Mouse (Mus musculus) forebrain, embryonic 13.5 days (tissue): ENCODE data around the gene Pcdh7. TPM values are rescaled to one million over a fixed set of nuclear protein-coding genes. Genes with fewer than 3 reads are reported as not detected.

Experiments used
- ATAC-seq: fragments of 200-750 bp; cut with Nextera tagmentation; 2 replicates; pipeline ENCODE4 v1.8.0; 2017
- H3K27ac ChIP-seq: fragments of 300-500 bp; sonication (generic); 2 replicates; pipeline ENCODE4 v1.5.1; 2015; ENCODE audit warnings: inconsistent platforms, mild to moderate bottlenecking, moderate library complexity
- H3K27me3 ChIP-seq: fragments of 300-500 bp; sonication (generic); 2 replicates; pipeline ENCODE4 v1.6.1; 2015; ENCODE audit warnings: mild to moderate bottlenecking, inconsistent platforms
- H3K36me3 ChIP-seq: fragments of 300-500 bp; sonication (generic); 2 replicates; pipeline ENCODE4 v1.6.1; 2015; ENCODE audit warnings: mild to moderate bottlenecking, inconsistent platforms; ENCODE audit not compliant: poor library complexity, severe bottlenecking
- H3K4me1 ChIP-seq: fragments of 300-500 bp; sonication (generic); 2 replicates; pipeline ENCODE4 v1.6.1; 2015; ENCODE audit warnings: inconsistent platforms
- H3K4me2 ChIP-seq: fragments of 300-500 bp; sonication (generic); 2 replicates; pipeline ENCODE4 v1.6.1; 2015; ENCODE audit warnings: inconsistent platforms, mild to moderate bottlenecking, moderate library complexity
- H3K4me3 ChIP-seq: fragments of 300-500 bp; sonication (generic); 2 replicates; pipeline ENCODE4 v1.5.1; 2015; ENCODE audit warnings: mild to moderate bottlenecking, inconsistent platforms
- H3K9ac ChIP-seq: fragments of 300-500 bp; sonication (generic); 2 replicates; pipeline ENCODE4 v1.6.1; 2015; ENCODE audit warnings: mild to moderate bottlenecking, inconsistent platforms
- H3K9me3 ChIP-seq: fragments of 300-500 bp; sonication (generic); replicated peaks from 2 replicates; pipeline ENCODE4 v1.6.1; 2016; ENCODE audit warnings: inconsistent platforms
- WGBS: fragments of 180-500 bp; shearing (Covaris S2); methylation state at CpG from one replicate; pipeline ENCODE4 v1.1.7; 2015; 5-methylcytosine and 5-hydroxymethylcytosine counted together
- polyA plus RNA-seq: library from polyadenylated mRNA; unstranded; fragments of >200 nt; fragmentation: Nextera tagmentation; extraction: Ambion mirVana; gene quantifications from 2 replicates; pipeline ENCODE4 v1.2.1, GENCODE M21; 2015

Pcdh7 gene
- polyA plus RNA-seq, 1 experiment from 2014 or later = 7.2 TPM

DNA sequence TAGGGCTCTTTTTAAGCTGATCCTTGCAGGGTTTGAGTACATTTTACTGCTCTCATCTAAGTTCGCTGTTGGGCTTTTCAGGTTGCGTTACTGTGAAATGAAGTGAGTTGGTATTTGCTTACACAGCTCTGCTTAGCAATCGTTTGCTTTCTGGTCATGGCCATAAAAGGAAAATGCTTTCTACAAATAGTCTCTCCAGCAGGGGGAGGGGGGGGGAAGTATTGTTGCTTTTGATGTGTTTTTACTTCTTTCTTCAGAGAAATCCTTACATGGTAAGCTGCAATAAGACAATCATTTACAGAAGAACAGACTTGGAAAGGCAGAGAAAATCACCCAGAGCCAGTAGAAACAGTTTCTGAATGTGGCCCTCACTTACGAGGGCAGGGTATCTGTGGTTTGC is 150.9 kb downstream of the Pcdh7 start:
- Histone ChIP-seq H3K4me3 (no peak overlapping the region), H3K4me2 (no peak overlapping the region), H3K27me3 (no peaks in the 10 kb centered on the region), H3K9me3 (no peaks in the 10 kb centered on the region), H3K4me1 (no peaks in the 10 kb centered on the region), H3K27ac (no peak overlapping the region), H3K9ac (no peak overlapping the region), H3K36me3 (no peaks in the 10 kb centered on the region)
- ATAC-seq = no peak
- 50% methylated on average over 4 of the region's 4 CpGs for WGBS

DNA sequence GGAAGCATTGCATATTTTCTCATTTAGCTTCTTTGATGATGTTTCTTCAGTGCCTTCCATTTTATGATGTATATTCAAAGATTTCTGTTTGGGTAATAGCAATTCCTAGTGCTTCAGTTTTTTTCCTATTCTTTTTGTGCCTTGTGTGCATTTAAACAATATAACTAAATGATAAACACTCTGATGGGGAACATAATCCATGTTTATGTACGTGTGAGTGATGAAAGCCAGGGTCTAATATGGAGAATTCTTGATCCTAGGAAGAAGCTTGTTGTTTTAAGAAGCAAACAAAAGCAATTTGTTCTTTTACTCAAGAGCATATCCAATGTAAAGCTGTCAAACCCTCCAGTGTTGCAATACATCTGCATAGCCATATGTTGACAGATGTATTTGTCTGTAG is 153.0 kb downstream of the Pcdh7 start:
- WGBS = 78% methylated on average over 1 of the region's 1 CpGs

DNA sequence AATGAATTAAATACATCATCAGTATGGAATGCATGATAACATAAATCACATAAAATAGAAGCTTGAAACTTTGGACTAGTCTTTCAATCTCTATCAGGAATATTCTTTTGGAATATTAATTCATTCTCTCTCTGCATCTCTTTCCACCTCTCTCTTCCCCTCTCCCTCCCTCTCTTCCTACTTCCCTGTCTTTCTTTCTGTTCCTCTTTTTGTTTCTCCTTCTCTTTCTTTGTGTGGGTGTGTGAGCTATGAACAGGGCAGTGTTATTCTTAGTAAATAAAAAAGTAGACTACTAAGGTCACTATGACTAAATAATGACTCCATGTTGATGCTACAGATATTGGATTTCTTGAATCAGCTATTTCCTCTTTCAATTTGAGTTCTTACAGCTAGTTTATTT is 167.2 kb downstream of the Pcdh7 start:
- Histone ChIP-seq H3K9me3 (no peaks in the 10 kb centered on the region), H3K27me3 (no peaks in the 10 kb centered on the region), H3K4me3 (no peak overlapping the region), H3K27ac (no peak overlapping the region), H3K9ac (no peak overlapping the region), H3K4me1 (no peaks in the 10 kb centered on the region), H3K36me3 (no peaks in the 10 kb centered on the region), H3K4me2 (no peak overlapping the region)
- no peak for ATAC-seq

More for the DNA sequence above, 153.0 kb downstream of the Pcdh7 start:
- H3K9me3 ChIP-seq = no peaks in the 10 kb centered on the region
- no peak overlapping the region for H3K4me3 ChIP-seq
- no peak for ATAC-seq
- H3K9ac ChIP-seq = no peak overlapping the region
- H3K4me2 ChIP-seq = no peak overlapping the region
- no peaks in the 10 kb centered on the region for H3K27me3 ChIP-seq
- no peaks in the 10 kb centered on the region for H3K36me3 ChIP-seq
- H3K27ac ChIP-seq = no peak overlapping the region
- H3K4me1 ChIP-seq = no peaks in the 10 kb centered on the region

DNA sequence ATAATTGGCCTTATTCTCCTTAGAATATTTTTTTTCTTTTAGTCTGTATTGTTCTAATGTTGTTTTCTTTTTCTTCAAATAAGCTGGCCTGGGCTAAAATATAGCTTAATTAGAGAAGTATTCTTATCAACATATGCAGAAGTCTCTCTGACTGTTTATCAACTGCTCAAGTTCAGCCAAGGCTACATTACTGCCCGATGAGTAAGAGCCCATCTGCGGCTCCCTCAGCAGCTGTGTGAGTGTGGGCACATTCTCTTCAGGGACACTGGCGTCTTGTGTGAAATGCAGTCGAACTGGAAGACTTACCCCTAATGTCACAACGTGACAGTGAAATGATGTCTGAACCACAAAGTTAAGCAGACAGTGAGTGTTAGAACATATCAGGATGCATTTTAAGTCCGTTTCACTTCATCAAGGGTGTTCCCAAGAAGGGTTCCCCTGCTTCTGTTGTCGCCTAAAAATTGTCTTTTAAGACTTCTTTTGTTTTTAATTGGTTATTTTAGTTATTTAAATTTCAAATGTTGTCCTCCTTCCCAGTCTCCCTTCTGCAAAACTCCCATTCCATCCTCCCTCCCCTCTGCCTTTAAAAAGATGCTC is 181.3 kb downstream of the Pcdh7 start:
- no peaks in the 10 kb centered on the region for H3K9me3 ChIP-seq
- H3K4me1 ChIP-seq = no peaks in the 10 kb centered on the region
- no peaks in the 10 kb centered on the region for H3K36me3 ChIP-seq
- no peak overlapping the region for H3K9ac ChIP-seq
- H3K4me3 ChIP-seq = no peak overlapping the region
- ATAC-seq = no peak
- H3K27ac ChIP-seq = no peak overlapping the region
- H3K4me2 ChIP-seq = no peak overlapping the region
- no peaks in the 10 kb centered on the region for H3K27me3 ChIP-seq
- 77% methylated on average over 7 of the region's 7 CpGs for WGBS

DNA sequence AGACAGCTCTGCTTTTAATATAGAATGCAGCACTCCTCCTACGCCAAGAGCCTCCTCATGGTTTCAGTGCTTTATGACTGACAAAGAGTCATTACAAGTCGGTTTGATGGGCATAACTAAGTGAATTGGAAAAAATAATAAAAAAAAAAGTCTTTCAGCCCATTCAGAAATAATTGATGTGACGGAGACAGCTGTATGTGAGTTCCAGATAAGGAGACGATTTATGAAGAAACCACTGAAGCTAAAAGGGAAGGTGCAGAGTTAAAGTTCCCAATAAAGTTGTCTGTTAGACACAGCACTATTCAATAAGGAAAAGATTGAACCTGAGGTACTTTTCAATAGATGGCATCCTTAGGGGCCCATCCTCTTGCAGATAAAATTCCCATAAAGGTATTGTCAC is 189.5 kb downstream of the Pcdh7 start:
- Histone ChIP-seq H3K4me2 (no peak overlapping the region), H3K9ac (no peak overlapping the region), H3K9me3 (no peaks in the 10 kb centered on the region), H3K27me3 (no peaks in the 10 kb centered on the region), H3K27ac (no peak overlapping the region), H3K4me3 (no peak overlapping the region), H3K36me3 (no peaks in the 10 kb centered on the region), H3K4me1 (no peaks in the 10 kb centered on the region)
- 77% methylated on average over 4 of the region's 4 CpGs for WGBS
- no peak for ATAC-seq

DNA sequence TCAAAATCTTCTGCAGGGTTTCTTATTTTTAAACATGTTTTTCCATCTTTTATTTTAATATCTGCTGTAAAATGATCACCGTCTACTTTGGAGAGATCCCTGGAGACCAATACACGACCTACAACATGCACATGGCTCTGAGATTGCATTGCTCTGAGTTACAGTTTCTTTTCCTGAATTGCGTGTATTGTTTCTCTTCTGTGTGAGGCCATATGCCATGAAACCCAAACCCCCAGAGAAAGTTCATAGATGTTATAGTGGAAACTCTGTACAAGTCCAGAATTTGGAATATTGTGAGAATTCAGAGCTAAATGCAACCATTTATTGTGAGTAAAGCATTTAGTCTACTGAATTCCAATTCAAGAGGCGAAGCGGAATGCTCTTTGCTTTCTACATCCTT is 203.4 kb downstream of the Pcdh7 start:
- H3K4me1 ChIP-seq = no peaks in the 10 kb centered on the region
- 87% methylated on average over 5 of the region's 5 CpGs for WGBS

DNA sequence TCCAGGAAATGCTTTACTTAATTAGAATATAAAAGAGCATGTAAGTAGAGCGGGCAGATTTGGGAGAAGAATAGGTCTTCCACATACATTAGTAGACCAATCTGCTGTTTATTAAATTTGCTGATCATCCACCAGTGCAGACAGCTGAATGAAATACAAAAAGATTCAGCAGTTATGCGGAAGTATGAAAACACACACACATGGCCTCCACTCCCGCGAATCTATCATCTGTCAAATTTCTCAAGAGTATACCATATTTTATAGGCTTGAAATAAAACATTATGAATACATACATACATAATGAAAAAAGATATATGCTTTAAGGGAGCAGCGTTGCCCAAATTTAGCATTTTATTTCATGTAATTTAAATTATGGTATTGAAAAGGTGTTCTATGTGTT is 213.6 kb downstream of the Pcdh7 start:
- Histone ChIP-seq H3K27ac (no peak overlapping the region), H3K9me3 (no peaks in the 10 kb centered on the region), H3K4me2 (no peak overlapping the region), H3K4me3 (no peak overlapping the region), H3K9ac (no peak overlapping the region), H3K4me1 (no peaks in the 10 kb centered on the region; the same call in 1 of the 2 replicates), H3K27me3 (no peaks in the 10 kb centered on the region), H3K36me3 (no peaks in the 10 kb centered on the region)
- WGBS = 83% methylated on average over 5 of the region's 5 CpGs
- peak; percentile 33; the same call in 1 of the 2 replicates for ATAC-seq

More for the DNA sequence above, 203.4 kb downstream of the Pcdh7 start:
- Histone ChIP-seq H3K36me3 (no peaks in the 10 kb centered on the region), H3K9ac (no peak overlapping the region), H3K27me3 (no peaks in the 10 kb centered on the region), H3K9me3 (no peaks in the 10 kb centered on the region), H3K4me3 (no peak overlapping the region), H3K27ac (no peak overlapping the region), H3K4me2 (no peak overlapping the region)
- no peak for ATAC-seq

DNA sequence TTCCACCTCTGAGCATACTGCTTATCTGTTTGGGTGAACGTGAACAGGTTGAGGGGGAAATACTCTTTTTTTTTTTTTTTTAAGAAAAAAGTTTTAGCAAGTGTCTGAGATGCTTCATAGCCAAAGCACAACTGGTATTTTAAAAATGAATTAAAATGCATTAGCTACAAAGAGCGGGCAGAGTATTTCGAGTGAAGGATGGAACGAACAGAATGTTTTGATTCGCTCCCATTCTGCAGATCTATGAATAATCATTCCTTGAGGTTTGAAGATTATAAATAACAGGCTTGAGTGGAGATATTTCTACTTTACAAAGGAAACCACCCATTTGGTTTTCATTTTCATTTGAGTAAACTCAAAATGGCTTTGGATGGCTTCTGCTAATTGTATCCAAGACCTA is 214.0 kb downstream of the Pcdh7 start:
- H3K9me3 ChIP-seq = no peaks in the 10 kb centered on the region
- H3K36me3 ChIP-seq = no peaks in the 10 kb centered on the region
- ATAC-seq = no peak; the same call in 1 of the 2 replicates
- no peaks in the 10 kb centered on the region; the same call in 1 of the 2 replicates for H3K4me1 ChIP-seq
- no peak overlapping the region for H3K4me3 ChIP-seq
- no peak overlapping the region for H3K4me2 ChIP-seq
- H3K9ac ChIP-seq = no peak overlapping the region
- no peak overlapping the region for H3K27ac ChIP-seq
- 89% methylated on average over 5 of the region's 5 CpGs for WGBS
- H3K27me3 ChIP-seq = no peaks in the 10 kb centered on the region

DNA sequence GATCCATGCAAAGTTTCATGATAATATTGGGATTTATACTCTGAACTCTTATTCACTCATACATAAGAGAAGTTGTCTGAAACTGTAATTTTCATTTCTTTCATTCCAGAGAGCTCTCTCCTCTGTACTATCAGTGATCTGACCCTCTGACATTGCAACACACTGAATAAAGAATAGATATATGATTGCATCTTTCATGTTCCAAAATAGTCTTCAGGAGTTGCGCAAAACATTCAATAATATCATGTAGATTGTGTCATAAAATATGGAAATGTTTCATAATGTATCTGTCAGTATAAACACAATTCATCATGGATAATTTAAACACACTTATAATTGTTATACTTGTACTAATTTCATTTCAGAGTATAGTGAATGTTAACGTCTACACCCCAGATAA is 216.9 kb downstream of the Pcdh7 start:
- Histone ChIP-seq H3K4me1 (no peaks in the 10 kb centered on the region), H3K27me3 (no peaks in the 10 kb centered on the region), H3K9ac (no peak overlapping the region), H3K9me3 (no peaks in the 10 kb centered on the region), H3K4me3 (no peak overlapping the region), H3K36me3 (no peaks in the 10 kb centered on the region), H3K27ac (no peak overlapping the region), H3K4me2 (no peak overlapping the region)
- ATAC-seq = no peak
- WGBS = 94% methylated on average over 2 of the region's 2 CpGs

DNA sequence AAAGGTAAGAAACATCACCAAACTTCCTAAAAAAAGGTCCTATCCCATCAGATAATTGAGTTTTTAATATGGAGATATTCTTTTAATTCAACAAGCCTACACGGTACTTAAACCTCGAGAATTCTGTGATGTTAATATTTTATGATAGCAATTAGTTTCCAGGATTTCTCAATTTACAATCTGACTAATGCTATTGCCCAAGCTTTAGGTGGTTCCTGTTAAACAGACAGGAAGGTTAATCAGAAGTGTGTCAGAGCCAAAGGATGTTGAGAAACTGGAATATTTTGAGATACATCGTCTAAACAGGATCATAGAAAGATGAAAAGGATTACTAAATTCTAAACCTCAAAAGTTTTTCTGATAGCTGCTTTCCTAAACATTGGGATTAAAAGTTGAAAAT is 222.7 kb downstream of the Pcdh7 start:
- H3K27ac ChIP-seq = no peak overlapping the region
- no peaks in the 10 kb centered on the region for H3K4me1 ChIP-seq
- no peak overlapping the region for H3K9ac ChIP-seq
- H3K4me3 ChIP-seq = no peak overlapping the region
- H3K4me2 ChIP-seq = no peak overlapping the region
- no peaks in the 10 kb centered on the region for H3K27me3 ChIP-seq
- no peak for ATAC-seq
- 87% methylated on average over 3 of the region's 3 CpGs for WGBS
- H3K36me3 ChIP-seq = no peaks in the 10 kb centered on the region
- no peaks in the 10 kb centered on the region for H3K9me3 ChIP-seq

- H3K36me3 ChIP-seq = no peaks in the 10 kb centered on the region
- 88% methylated on average over 2 of the region's 2 CpGs for WGBS
- no peak overlapping the region for H3K4me3 ChIP-seq
Measured at GRCm38 (mm10) chr5:57943176-57943575, 225.4 kb downstream of the Pcdh7 start.

DNA sequence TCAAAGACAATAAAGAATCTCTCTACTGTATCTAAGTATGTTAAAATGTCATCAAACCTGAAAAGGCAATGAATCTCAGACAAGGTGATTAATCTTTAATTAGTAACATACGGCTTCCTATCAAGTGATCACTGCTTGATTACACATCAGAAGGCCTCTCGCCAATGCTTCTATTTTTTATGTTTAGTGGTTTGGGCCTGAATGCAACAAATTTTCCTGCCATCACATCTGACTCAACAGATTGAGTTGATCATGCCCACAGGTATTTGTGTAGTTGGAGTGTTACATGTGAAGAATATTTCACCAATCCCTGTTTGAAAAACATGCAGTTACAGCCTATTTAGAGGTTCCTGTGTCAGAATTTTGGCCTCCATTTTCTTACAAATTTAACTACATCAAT is 225.8 kb downstream of the Pcdh7 start:
- Histone ChIP-seq H3K4me3 (no peak overlapping the region), H3K36me3 (no peaks in the 10 kb centered on the region), H3K4me1 (no peaks in the 10 kb centered on the region), H3K9ac (no peak overlapping the region), H3K27me3 (no peaks in the 10 kb centered on the region), H3K9me3 (no peaks in the 10 kb centered on the region), H3K27ac (no peak overlapping the region), H3K4me2 (no peak overlapping the region)
- 91% methylated on average over 2 of the region's 2 CpGs for WGBS
- ATAC-seq = no peak

More at GRCm38 (mm10) chr5:57943176-57943575, 225.4 kb downstream of the Pcdh7 start:
- H3K4me2 ChIP-seq = no peak overlapping the region
- no peaks in the 10 kb centered on the region for H3K4me1 ChIP-seq
- H3K9ac ChIP-seq = no peak overlapping the region
- H3K27me3 ChIP-seq = no peaks in the 10 kb centered on the region
- H3K9me3 ChIP-seq = no peaks in the 10 kb centered on the region
- H3K27ac ChIP-seq = no peak overlapping the region
- no peak for ATAC-seq

- Histone ChIP-seq H3K9ac (no peak overlapping the region), H3K27ac (no peak overlapping the region), H3K4me3 (no peak overlapping the region), H3K27me3 (no peaks in the 10 kb centered on the region), H3K36me3 (no peaks in the 10 kb centered on the region), H3K4me2 (no peak overlapping the region), H3K4me1 (no peaks in the 10 kb centered on the region), H3K9me3 (no peaks in the 10 kb centered on the region)
- WGBS = 70% methylated on average over 3 of the region's 3 CpGs
- no peak for ATAC-seq
Measured at GRCm38 (mm10) chr5:57945419-57945818, 227.7 kb downstream of the Pcdh7 start.
